Mouse (Mus musculus) small intestine, adult 2 months (tissue): ENCODE data around the gene Gm17428.

Source experiments
- CTCF ChIP-seq: fragments of 200-500 bp; IDR thresholded peaks from 2 replicates; pipeline ENCODE4 v1.5.1; 2012; ENCODE audit warnings: low read depth, mild to moderate bottlenecking, control low read depth, inconsistent platforms, low read length, moderate library complexity, mixed read lengths; ENCODE audit not compliant: insufficient replicate concordance, insufficient read length; ENCODE audit errors: extremely low read depth
- POLR2A ChIP-seq: fragments of 200-500 bp; IDR thresholded peaks from 2 replicates; pipeline ENCODE4 v1.6.1; 2012; ENCODE audit warnings: low read depth, mild to moderate bottlenecking, control low read depth, inconsistent platforms, low read length, moderate library complexity

DNA sequence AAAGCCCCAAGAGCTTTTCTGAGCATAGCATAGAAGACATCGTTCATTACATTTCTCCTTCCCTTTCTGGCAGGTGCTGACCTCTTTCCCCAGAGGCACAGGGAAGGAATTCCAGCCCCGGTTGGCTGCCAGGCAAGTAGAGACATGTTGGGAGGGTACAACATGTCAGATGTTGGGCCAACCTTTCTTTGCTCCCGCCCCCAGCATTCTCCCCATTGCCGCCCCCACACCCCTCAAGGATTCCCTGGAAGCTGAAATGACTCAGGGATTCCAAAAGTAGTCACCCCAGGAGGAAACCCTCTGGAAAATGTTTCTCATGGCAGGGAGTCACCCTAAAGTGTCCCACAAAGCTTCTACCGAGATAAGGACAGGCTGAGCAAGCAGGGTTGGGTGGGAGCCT, 46.9 kb upstream of the Gm17428 start:
- TF ChIP-seq CTCF, result no peak
- no peak for TF ChIP-seq POLR2A
